Mouse (Mus musculus) central nervous system, embryonic 14 days (tissue): ENCODE data around the gene Gm18336. TPM values are rescaled to one million over a fixed set of nuclear protein-coding genes. Genes with fewer than 3 reads are reported as not detected.

Source experiments
- polyA plus RNA-seq: library from polyadenylated mRNA; depleted of rRNA; stranded (reverse); fragments of >200 nt; gene quantifications from 2 replicates; pipeline ENCODE4 v1.2.3, GENCODE M21; 2012; rRNA removed

The Gm18336 gene
- polyA plus RNA-seq = 0.28 and 0.38 TPM in 2 replicates

GRCm38 (mm10) chrX:73398636-73399035 lies at the start of gene Gm18336:
Gene Gm18336, minus strand, starts transcription at chrX:73398736.

DNA sequence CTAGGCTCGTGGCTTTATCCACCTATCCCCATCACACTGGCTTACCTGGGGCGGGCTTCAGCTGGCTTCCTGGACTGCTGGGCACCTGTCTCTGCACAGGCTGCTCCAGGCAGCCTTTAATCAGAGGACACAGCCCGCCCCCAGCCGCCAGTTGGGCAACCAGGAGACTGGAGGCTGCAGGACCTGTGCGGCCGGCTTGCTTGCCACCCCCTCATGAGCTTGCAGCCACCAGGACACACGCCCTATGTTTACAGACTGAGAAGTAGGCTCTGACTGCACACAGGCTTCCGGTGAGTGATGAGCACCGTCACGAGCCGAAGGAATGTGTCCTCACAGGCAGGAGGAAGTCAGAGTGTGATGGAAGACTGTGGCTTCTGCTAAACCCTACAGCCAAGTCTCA lies 36.7 kb upstream of the Gm18336 start, which contains the start of gene Trex2:
TSS of gene Trex2 (minus strand) at position 93 of the 400 bp plus-strand sequence.

DNA sequence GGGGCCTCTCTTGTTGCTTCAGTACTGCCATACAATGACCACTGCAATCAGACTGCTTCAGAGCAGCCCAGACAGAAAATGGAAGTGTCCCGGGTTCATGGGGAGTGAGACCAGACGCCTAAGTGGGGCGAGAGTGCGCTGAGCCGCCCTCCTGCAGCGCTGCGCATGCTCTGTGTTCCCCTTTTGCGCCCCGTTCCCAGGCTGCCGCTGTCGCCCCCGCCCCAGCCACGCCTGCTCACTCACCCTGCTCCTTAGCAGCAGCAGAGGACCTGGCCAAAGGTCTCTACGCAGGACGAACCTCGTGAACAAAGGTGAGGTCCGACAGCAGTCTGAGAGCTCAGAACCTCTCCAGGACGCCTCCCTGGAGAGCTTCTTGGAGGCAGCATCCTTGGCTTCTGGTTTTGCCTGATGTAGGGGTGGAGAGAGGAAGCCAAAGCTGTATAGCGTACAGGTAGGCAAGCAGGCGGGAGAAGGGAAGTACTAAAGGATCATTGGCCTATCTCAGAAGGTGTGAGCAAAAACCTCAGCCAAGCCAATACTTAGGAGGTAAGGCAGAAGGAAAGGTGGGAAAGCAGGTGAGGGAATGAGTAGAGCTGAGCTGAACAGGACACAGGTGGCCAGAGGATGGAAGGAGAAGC lies 12.5 kb upstream of the Gm18336 start, which contains the start of gene Zfp92:
TSS of gene Zfp92 (plus strand) at position 217 of the 638 bp plus-strand sequence.

Other genes starting within 250 kb of the Gm18336 start
- not detected in 2 replicates for gene Xlr5b, start 249.9 kb downstream of the Gm18336 start, polyA plus RNA-seq
- 0.38 and 0.63 TPM in 2 replicates for gene DXBay18, start 249.3 kb downstream of the Gm18336 start, polyA plus RNA-seq
- not detected in 2 replicates for gene Spin2d, start 221.7 kb downstream of the Gm18336 start, polyA plus RNA-seq
- 10.9 and 11.3 TPM in 2 replicates for gene Xlr3b, start 206.5 kb downstream of the Gm18336 start, polyA plus RNA-seq
- 0.57 and 0.91 TPM in 2 replicates for gene Xlr4b, start 184.4 kb downstream of the Gm18336 start, polyA plus RNA-seq
- 13.4 and 14.4 TPM in 2 replicates for gene F8a, start 170.4 kb downstream of the Gm18336 start, polyA plus RNA-seq
- 0.29 and 0.49 TPM in 2 replicates for gene Xlr4c, start 155.6 kb downstream of the Gm18336 start, polyA plus RNA-seq
- 0.14 and 0.16 TPM in 2 replicates for gene Xlr3c, start 133.3 kb downstream of the Gm18336 start, polyA plus RNA-seq
- 0.05 TPM in 1 of 2 replicates, not detected in the other for gene Xlr5a, start 105.8 kb downstream of the Gm18336 start, polyA plus RNA-seq
- not detected in 2 replicates for gene Xlr5c, start 105.8 kb downstream of the Gm18336 start, polyA plus RNA-seq
- gene Gm45015, start 61.9 kb downstream of the Gm18336 start, polyA plus RNA-seq = not detected in 2 replicates
- 22.3 and 25.1 TPM in 2 replicates for gene Zfp275, start 56.1 kb downstream of the Gm18336 start, polyA plus RNA-seq
- gene Zfp92, start 12.4 kb upstream of the Gm18336 start, polyA plus RNA-seq = 0.98 and 1.00 TPM in 2 replicates
- gene Trex2, start 36.6 kb upstream of the Gm18336 start, polyA plus RNA-seq = 0.11 and 0.12 TPM in 2 replicates
- 53.8 and 55.2 TPM in 2 replicates for gene Haus7, start 60.3 kb upstream of the Gm18336 start, polyA plus RNA-seq
- 61.3 and 123 TPM in 2 replicates for gene Bgn, start 84.9 kb upstream of the Gm18336 start, polyA plus RNA-seq
- 8.5 and 8.7 TPM in 2 replicates for gene Atp2b3, start 104.3 kb upstream of the Gm18336 start, polyA plus RNA-seq
- gene Dusp9, start 240.7 kb upstream of the Gm18336 start, polyA plus RNA-seq = 0.79 and 2.1 TPM in 2 replicates